Mouse (Mus musculus): Measurements from ENCODE around the gene Ubtd2. TPM values are rescaled to one million over a fixed set of nuclear protein-coding genes. Genes with fewer than 3 reads are reported as not detected.

Gene Ubtd2
- polyA plus RNA-seq, 1 experiment from 2014 or later = 22.6 TPM

DNA sequence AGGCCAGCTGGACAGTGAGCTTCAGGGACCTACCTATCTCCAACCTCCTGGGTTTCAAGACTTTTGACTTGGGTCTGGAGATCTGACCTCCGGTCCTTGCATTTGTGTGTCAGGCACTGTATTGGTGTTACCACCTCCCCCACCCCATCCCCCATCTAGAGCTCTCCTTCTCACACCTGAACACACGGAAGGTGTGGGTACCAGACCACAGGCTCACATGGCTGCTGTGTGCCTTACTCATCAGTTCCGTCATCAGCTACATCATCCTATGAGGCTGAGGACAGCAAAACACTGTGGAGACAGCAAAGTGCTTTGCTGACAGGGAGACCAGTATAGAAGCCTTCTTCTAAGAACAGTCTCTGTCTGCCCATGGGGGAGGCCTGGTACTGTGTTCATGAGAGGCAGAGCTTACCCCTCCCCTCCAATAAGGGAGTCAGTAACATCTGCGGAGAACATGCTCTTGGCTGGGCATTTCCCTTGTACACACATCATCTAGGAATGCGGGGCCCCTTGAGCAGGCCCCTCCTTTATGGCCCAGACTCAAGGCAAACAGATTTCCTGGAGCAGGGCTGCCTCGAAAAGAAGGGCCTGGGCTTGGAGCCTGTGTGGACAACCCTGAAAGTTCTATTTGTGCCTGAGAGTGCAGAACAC is 19.6 kb upstream of the Ubtd2 start:
- Histone ChIP-seq H3K27ac (ENCODE audit: low read length) (peak overlapping the region; percentile 86), H3K4me3 (ENCODE audit: low read length) (no peak overlapping the region), H3K4me1 (ENCODE audit: control insufficient read depth, insufficient read depth, low read length) (peaks cover 12% of the 10 kb centered on the region), H3K9me3 (ENCODE audit: control insufficient read depth, low read length) (no peaks in the 10 kb centered on the region), H3K27me3 (replicated peaks; ENCODE audit: control insufficient read depth, insufficient read depth, low read length) (no peaks in the 10 kb centered on the region), H3K4me2 (ENCODE audit: low read depth, low read length) (no peak overlapping the region), H3K36me3 (ENCODE audit: control insufficient read depth, insufficient read depth, low read length) (no peaks in the 10 kb centered on the region), H3K9ac (ENCODE audit: low read depth, low read length) (no peak overlapping the region)
- 43% methylated on average over 6 of the region's 6 CpGs for WGBS
- ATAC-seq = peak; percentile 97

- H3K4me2 ChIP-seq (ENCODE audit: low read depth, low read length) = no peak overlapping the region
- no peak overlapping the region for H3K9ac ChIP-seq (ENCODE audit: low read depth, low read length)
- no peaks in the 10 kb centered on the region for H3K4me1 ChIP-seq (ENCODE audit: control insufficient read depth, insufficient read depth, low read length)
- no peaks in the 10 kb centered on the region for H3K36me3 ChIP-seq (ENCODE audit: control insufficient read depth, insufficient read depth, low read length)
- 74% methylated on average over 3 of the region's 3 CpGs for WGBS
- no peak for ATAC-seq
- no peaks in the 10 kb centered on the region for H3K27me3 ChIP-seq (replicated peaks; ENCODE audit: control insufficient read depth, insufficient read depth, low read length)
- no peaks in the 10 kb centered on the region for H3K9me3 ChIP-seq (ENCODE audit: control insufficient read depth, low read length)
- no peak overlapping the region for H3K4me3 ChIP-seq (ENCODE audit: low read length)
- H3K27ac ChIP-seq (ENCODE audit: low read length) = no peak overlapping the region
Measured at GRCm38 (mm10) chr11:32442576-32442975, 12.6 kb upstream of the Ubtd2 start.

- Histone ChIP-seq H3K36me3 (ENCODE audit: control insufficient read depth, insufficient read depth, low read length) (no peaks in the 10 kb centered on the region), H3K9me3 (ENCODE audit: control insufficient read depth, low read length) (no peaks in the 10 kb centered on the region), H3K9ac (ENCODE audit: low read depth, low read length) (no peak overlapping the region), H3K27ac (ENCODE audit: low read length) (no peak overlapping the region), H3K4me2 (ENCODE audit: low read depth, low read length) (no peak overlapping the region), H3K4me1 (ENCODE audit: control insufficient read depth, insufficient read depth, low read length) (no peaks in the 10 kb centered on the region), H3K4me3 (ENCODE audit: low read length) (no peak overlapping the region), H3K27me3 (replicated peaks; ENCODE audit: control insufficient read depth, insufficient read depth, low read length) (no peaks in the 10 kb centered on the region)
- WGBS = 68% methylated on average over 1 of the region's 1 CpGs
- no peak for ATAC-seq
Measured at GRCm38 (mm10) chr11:32444266-32444665, 10.9 kb upstream of the Ubtd2 start.

DNA sequence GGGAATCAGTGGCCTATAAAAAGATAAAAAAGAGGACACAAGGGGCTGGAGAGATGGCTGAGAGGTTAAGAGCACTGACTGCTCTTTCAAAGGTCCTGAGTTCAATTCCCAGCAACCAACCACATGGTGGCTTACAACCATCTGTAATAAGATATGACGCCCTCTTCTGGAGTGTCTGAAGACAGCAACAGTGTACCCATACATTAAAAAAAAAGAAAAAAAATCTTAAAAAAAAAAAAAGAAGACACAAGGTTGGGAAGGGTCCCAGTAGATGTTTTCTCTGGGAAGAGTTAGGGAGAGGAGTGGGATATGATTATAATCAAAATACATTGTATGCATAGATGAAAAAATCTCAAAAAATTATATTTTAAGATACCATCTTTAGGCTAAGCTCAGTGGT is 10.0 kb upstream of the Ubtd2 start:
- Histone ChIP-seq H3K9ac (ENCODE audit: low read depth, low read length) (no peak overlapping the region), H3K9me3 (ENCODE audit: control insufficient read depth, low read length) (no peaks in the 10 kb centered on the region), H3K27ac (ENCODE audit: low read length) (no peak overlapping the region), H3K4me1 (ENCODE audit: control insufficient read depth, insufficient read depth, low read length) (no peaks in the 10 kb centered on the region), H3K4me3 (ENCODE audit: low read length) (no peak overlapping the region), H3K36me3 (ENCODE audit: control insufficient read depth, insufficient read depth, low read length) (no peaks in the 10 kb centered on the region), H3K4me2 (ENCODE audit: low read depth, low read length) (no peak overlapping the region), H3K27me3 (replicated peaks; ENCODE audit: control insufficient read depth, insufficient read depth, low read length) (no peaks in the 10 kb centered on the region)
- 69% methylated on average over 1 of the region's 1 CpGs for WGBS
- no peak for ATAC-seq

GRCm38 (mm10) chr11:32445637-32446226 is 9.4 kb upstream of the Ubtd2 start:
- Histone ChIP-seq H3K4me2 (ENCODE audit: low read depth, low read length) (no peak overlapping the region), H3K4me1 (ENCODE audit: control insufficient read depth, insufficient read depth, low read length) (no peaks in the 10 kb centered on the region), H3K4me3 (ENCODE audit: low read length) (no peak overlapping the region), H3K9me3 (ENCODE audit: control insufficient read depth, low read length) (no peaks in the 10 kb centered on the region), H3K9ac (ENCODE audit: low read depth, low read length) (no peak overlapping the region), H3K27ac (ENCODE audit: low read length) (no peak overlapping the region), H3K36me3 (ENCODE audit: control insufficient read depth, insufficient read depth, low read length) (no peaks in the 10 kb centered on the region), H3K27me3 (replicated peaks; ENCODE audit: control insufficient read depth, insufficient read depth, low read length) (no peaks in the 10 kb centered on the region)
- ATAC-seq = no peak
- 71% methylated on average over 6 of the region's 6 CpGs for WGBS

GRCm38 (mm10) chr11:32450216-32450615 is 5.0 kb upstream of the Ubtd2 start:
- no peaks in the 10 kb centered on the region for H3K27me3 ChIP-seq (replicated peaks; ENCODE audit: control insufficient read depth, insufficient read depth, low read length)
- H3K9ac ChIP-seq (ENCODE audit: low read depth, low read length) = no peak overlapping the region
- no peak overlapping the region for H3K4me3 ChIP-seq (ENCODE audit: low read length)
- ATAC-seq = no peak
- H3K27ac ChIP-seq (ENCODE audit: low read length) = no peak overlapping the region
- no peak overlapping the region for H3K4me2 ChIP-seq (ENCODE audit: low read depth, low read length)
- no peaks in the 10 kb centered on the region for H3K9me3 ChIP-seq (ENCODE audit: control insufficient read depth, low read length)
- H3K36me3 ChIP-seq (ENCODE audit: control insufficient read depth, insufficient read depth, low read length) = no peaks in the 10 kb centered on the region
- H3K4me1 ChIP-seq (ENCODE audit: control insufficient read depth, insufficient read depth, low read length) = no peaks in the 10 kb centered on the region
- whole genome bisulfite sequencing = 0% methylated on average over 1 of the region's 1 CpGs

GRCm38 (mm10) chr11:32451306-32451705 is 3.9 kb upstream of the Ubtd2 start:
- no peak overlapping the region for H3K4me2 ChIP-seq (ENCODE audit: low read depth, low read length)
- no peaks in the 10 kb centered on the region for H3K27me3 ChIP-seq (replicated peaks; ENCODE audit: control insufficient read depth, insufficient read depth, low read length)
- no peaks in the 10 kb centered on the region for H3K9me3 ChIP-seq (ENCODE audit: control insufficient read depth, low read length)
- no peaks in the 10 kb centered on the region for H3K4me1 ChIP-seq (ENCODE audit: control insufficient read depth, insufficient read depth, low read length)
- no peak overlapping the region for H3K4me3 ChIP-seq (ENCODE audit: low read length)
- WGBS = 92% methylated on average over 6 of the region's 6 CpGs
- no peak overlapping the region for H3K27ac ChIP-seq (ENCODE audit: low read length)
- no peaks in the 10 kb centered on the region for H3K36me3 ChIP-seq (ENCODE audit: control insufficient read depth, insufficient read depth, low read length)
- no peak overlapping the region for H3K9ac ChIP-seq (ENCODE audit: low read depth, low read length)
- ATAC-seq = no peak

DNA sequence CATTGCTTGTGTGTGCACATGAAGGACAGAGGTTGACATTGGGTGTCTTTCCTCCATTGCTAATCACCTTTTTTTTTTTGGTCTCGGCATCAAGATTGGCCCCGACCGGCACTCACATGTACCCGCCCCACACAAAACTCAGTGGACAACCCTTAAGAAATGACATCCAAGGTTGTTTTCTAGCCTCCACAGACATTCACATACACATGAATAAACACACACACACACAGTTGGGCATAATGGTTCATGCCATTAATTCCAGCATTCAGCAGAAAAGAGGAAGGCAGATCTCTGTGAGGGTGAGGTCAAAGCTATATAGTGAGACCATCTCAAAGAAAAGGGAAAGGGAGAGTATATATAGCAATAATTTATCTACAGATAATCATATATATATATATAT is 2.4 kb upstream of the Ubtd2 start:
- no peak for ATAC-seq
- no peaks in the 10 kb centered on the region for H3K9me3 ChIP-seq (ENCODE audit: control insufficient read depth, low read length)
- H3K9ac ChIP-seq (ENCODE audit: low read depth, low read length) = no peak overlapping the region
- H3K27ac ChIP-seq (ENCODE audit: low read length) = no peak overlapping the region
- no peaks in the 10 kb centered on the region for H3K36me3 ChIP-seq (ENCODE audit: control insufficient read depth, insufficient read depth, low read length)
- 97% methylated on average over 4 of the region's 4 CpGs for WGBS
- no peak overlapping the region for H3K4me3 ChIP-seq (ENCODE audit: low read length)
- H3K27me3 ChIP-seq (replicated peaks; ENCODE audit: control insufficient read depth, insufficient read depth, low read length) = no peaks in the 10 kb centered on the region
- no peak overlapping the region for H3K4me2 ChIP-seq (ENCODE audit: low read depth, low read length)
- H3K4me1 ChIP-seq (ENCODE audit: control insufficient read depth, insufficient read depth, low read length) = peaks cover 3% of the 10 kb centered on the region; the same call in 1 of the 2 replicates

DNA sequence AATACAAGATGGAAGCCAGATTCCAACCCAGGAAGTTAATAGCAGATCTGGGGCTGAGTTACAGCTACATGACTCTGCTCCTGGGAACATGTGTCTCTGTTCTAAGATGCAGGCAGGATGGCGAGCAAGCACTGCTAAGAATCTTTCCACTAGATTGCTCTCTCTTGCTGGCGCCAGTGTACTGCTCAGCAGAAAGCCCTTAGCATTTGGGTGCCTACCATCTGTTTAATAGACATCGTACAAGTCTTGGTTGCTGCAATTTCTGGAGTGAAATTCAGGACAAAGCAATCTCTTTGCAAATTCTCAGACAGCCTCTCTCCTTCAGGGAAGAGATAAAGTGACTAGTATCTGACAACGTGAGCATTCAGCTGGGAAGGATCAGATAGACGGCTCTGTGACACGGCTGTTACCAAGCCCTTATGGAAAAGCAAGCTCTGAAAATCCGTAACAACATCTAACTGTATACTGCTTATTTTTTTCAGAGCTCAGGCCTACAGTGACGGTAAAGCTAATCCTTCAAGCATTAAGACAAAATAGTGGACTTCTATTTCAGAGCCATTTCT is 1.7 kb upstream of the Ubtd2 start:
- H3K9me3 ChIP-seq (ENCODE audit: control insufficient read depth, low read length) = no peaks in the 10 kb centered on the region
- H3K36me3 ChIP-seq (ENCODE audit: control insufficient read depth, insufficient read depth, low read length) = no peaks in the 10 kb centered on the region
- no peaks in the 10 kb centered on the region for H3K27me3 ChIP-seq (replicated peaks; ENCODE audit: control insufficient read depth, insufficient read depth, low read length)
- no peak overlapping the region for H3K4me2 ChIP-seq (ENCODE audit: low read depth, low read length)
- H3K4me1 ChIP-seq (ENCODE audit: control insufficient read depth, insufficient read depth, low read length) = peaks cover 3% of the 10 kb centered on the region; the same call in 1 of the 2 replicates
- no peak overlapping the region for H3K4me3 ChIP-seq (ENCODE audit: low read length)
- WGBS = 62% methylated on average over 8 of the region's 8 CpGs
- H3K9ac ChIP-seq (ENCODE audit: low read depth, low read length) = no peak overlapping the region
- no peak overlapping the region for H3K27ac ChIP-seq (ENCODE audit: low read length)
- no peak for ATAC-seq

Data from intestine, embryonic 16.5 days (tissue).